ENCODE assay signal across 31 mouse cellular contexts in genomic region chr10:123187337-123187736, GRCm38 (mm10). TPM values are rescaled to one million over a fixed set of nuclear protein-coding genes. Genes with fewer than 3 reads are reported as not detected.
DNase-seq lines count a peak whose midpoint lies in the region; ATAC-seq lines count a peak whose summit lies in the region.
"Had no signal": no experiment of that assay in that cellular context is flagged by ENCODE, and none has a peak within 500 bp of the region (broad histone marks: within the 10 kb centered on the region; RNA-seq: fewer than 3 reads in every experiment).

No protein-coding gene starts in this region.

- DNase-seq in embryonic facial prominence, embryonic 14.5 days (ENCODE audit: low spot score): peak; percentile 30
- no peak for DNase-seq in embryonic facial prominence, embryonic 10.5 days (ENCODE audit: low spot score)
- peak; percentile 79 for DNase-seq in heart, adult 11 months
- DNase-seq in heart, embryonic 10.5 days (ENCODE audit: low spot score): no peak
- peak; percentile 45 for DNase-seq in midbrain, embryonic 11.5 days (ENCODE audit: low spot score, missing footprints)
- no peak for DNase-seq in thymus, postnatal 0 days (ENCODE audit: low spot score)
- DNase-seq: adrenal gland, adult 8-10 months; cerebellum, adult 11-12 months; cerebellum, adult 9-11 months; gastrocnemius, postnatal 25 days; heart, adult 2 months; kidney, adult 2 months; kidney, postnatal 10 days; layer of hippocampus, adult 9-11 months; left cerebral cortex, postnatal 4 days; liver; lung, adult 2 months; lung, postnatal 10 days; retina, postnatal 1 day; right cerebral cortex, postnatal 14 days had no signal

- WGBS in embryonic facial prominence, embryonic 14.5 days: 68% methylated on average over 6 of the region's 6 CpGs
- 85% methylated on average over 6 of the region's 6 CpGs for WGBS in embryonic facial prominence, embryonic 10.5 days
- WGBS in heart, embryonic 10.5 days: 80% methylated on average over 6 of the region's 6 CpGs
- 85% methylated on average over 6 of the region's 6 CpGs for WGBS in midbrain, embryonic 11.5 days
- 81% methylated on average over 6 of the region's 6 CpGs for WGBS in midbrain, embryonic 16.5 days

- H3K4me1 ChIP-seq in embryonic facial prominence, embryonic 14.5 days (ENCODE audit: control insufficient read depth, insufficient read depth, low read length): no peaks in the 10 kb centered on the region; the same call in none of the 2 replicates
- H3K4me1 ChIP-seq in embryonic facial prominence, embryonic 10.5 days: peaks cover 8% of the 10 kb centered on the region; the same call in 1 of the 2 replicates
- H3K4me1 ChIP-seq in heart, embryonic 10.5 days: peaks cover 43% of the 10 kb centered on the region
- H3K4me1 ChIP-seq in midbrain, embryonic 11.5 days (ENCODE audit: control insufficient read depth, insufficient read depth, low read length): no peaks in the 10 kb centered on the region; the same call in 1 of the 2 replicates
- H3K4me1 ChIP-seq in midbrain, embryonic 16.5 days (ENCODE audit: control insufficient read depth, insufficient read depth, low read length): peaks cover 9% of the 10 kb centered on the region; the same call in 1 of the 2 replicates
- peaks cover 95% of the 10 kb centered on the region for H3K4me1 ChIP-seq in megakaryocyte, embryonic 14.5 days

- H3K9ac ChIP-seq in embryonic facial prominence, embryonic 14.5 days (ENCODE audit: low read depth, low read length): no peak overlapping the region
- no peak overlapping the region for H3K9ac ChIP-seq in midbrain, embryonic 11.5 days (ENCODE audit: low read length)
- H3K9ac ChIP-seq in midbrain, embryonic 16.5 days (ENCODE audit: low read depth, low read length): no peak overlapping the region
- H3K9ac ChIP-seq: embryonic facial prominence, embryonic 15.5 days; forebrain, embryonic 13.5 days; heart, embryonic 15.5 days; intestine, embryonic 15.5 days; liver, embryonic 14.5 days; midbrain, embryonic 13.5 days had no signal

- H3K27me3 ChIP-seq in embryonic facial prominence, embryonic 14.5 days (replicated peaks; ENCODE audit: control insufficient read depth, insufficient read depth, low read length): no peaks in the 10 kb centered on the region
- no peaks in the 10 kb centered on the region for H3K27me3 ChIP-seq in embryonic facial prominence, embryonic 10.5 days (replicated peaks; ENCODE audit: low read depth, poor library complexity, severe bottlenecking)
- H3K27me3 ChIP-seq in heart, embryonic 10.5 days (ENCODE audit: insufficient read depth, poor library complexity, severe bottlenecking): no peaks in the 10 kb centered on the region
- no peaks in the 10 kb centered on the region for H3K27me3 ChIP-seq in midbrain, embryonic 11.5 days (ENCODE audit: control insufficient read depth, insufficient read depth, low read length)
- H3K27me3 ChIP-seq in midbrain, embryonic 16.5 days (ENCODE audit: control insufficient read depth, insufficient read depth, low read depth, low read length): no peaks in the 10 kb centered on the region
- no peaks in the 10 kb centered on the region for H3K27me3 ChIP-seq in megakaryocyte, embryonic 14.5 days (replicated peaks)
- H3K27me3 ChIP-seq: CH12.LX; embryonic facial prominence, embryonic 15.5 days; forebrain, embryonic 13.5 days; heart, embryonic 15.5 days; intestine, embryonic 15.5 days; midbrain, embryonic 13.5 days had no signal

- no peaks in the 10 kb centered on the region for H3K36me3 ChIP-seq in embryonic facial prominence, embryonic 14.5 days (ENCODE audit: control insufficient read depth, insufficient read depth, low read length)
- H3K36me3 ChIP-seq in embryonic facial prominence, embryonic 10.5 days (replicated peaks): 0 out of 2 replicates have a peak, but pooled peaks cover 2% of the 10 kb centered on the region
- no peaks in the 10 kb centered on the region for H3K36me3 ChIP-seq in heart, embryonic 10.5 days
- H3K36me3 ChIP-seq in midbrain, embryonic 11.5 days (ENCODE audit: control insufficient read depth, insufficient read depth, low read length): no peaks in the 10 kb centered on the region
- H3K36me3 ChIP-seq in midbrain, embryonic 16.5 days (ENCODE audit: control insufficient read depth, insufficient read depth, low read length): no peaks in the 10 kb centered on the region
- peaks cover 56% of the 10 kb centered on the region for H3K36me3 ChIP-seq in megakaryocyte, embryonic 14.5 days (replicated peaks; ENCODE audit: low read length)
- H3K36me3 ChIP-seq: embryonic facial prominence, embryonic 15.5 days; heart, embryonic 15.5 days; intestine, embryonic 15.5 days; midbrain, embryonic 13.5 days had no signal

- no peak overlapping the region for H3K4me2 ChIP-seq in embryonic facial prominence, embryonic 14.5 days (ENCODE audit: low read depth, low read length)
- no peak overlapping the region for H3K4me2 ChIP-seq in midbrain, embryonic 11.5 days
- no peak overlapping the region for H3K4me2 ChIP-seq in midbrain, embryonic 16.5 days (ENCODE audit: low read length)
- H3K4me2 ChIP-seq: embryonic facial prominence, embryonic 15.5 days; forebrain, embryonic 13.5 days; heart, embryonic 15.5 days; intestine, embryonic 15.5 days; midbrain, embryonic 13.5 days had no signal

- H3K9me3 ChIP-seq in embryonic facial prominence, embryonic 14.5 days (ENCODE audit: control insufficient read depth, low read length): no peaks in the 10 kb centered on the region
- H3K9me3 ChIP-seq in embryonic facial prominence, embryonic 10.5 days: no peaks in the 10 kb centered on the region
- no peaks in the 10 kb centered on the region for H3K9me3 ChIP-seq in heart, embryonic 10.5 days
- H3K9me3 ChIP-seq in midbrain, embryonic 11.5 days (ENCODE audit: control insufficient read depth, low read length): no peaks in the 10 kb centered on the region
- no peaks in the 10 kb centered on the region for H3K9me3 ChIP-seq in midbrain, embryonic 16.5 days (replicated peaks; ENCODE audit: control insufficient read depth, low read length, poor library complexity, severe bottlenecking)
- no peaks in the 10 kb centered on the region for H3K9me3 ChIP-seq in megakaryocyte, embryonic 14.5 days
- H3K9me3 ChIP-seq: embryonic facial prominence, embryonic 15.5 days; forebrain, embryonic 13.5 days; heart, embryonic 15.5 days; intestine, embryonic 15.5 days; midbrain, embryonic 13.5 days had no signal

- no peak overlapping the region for H3K27ac ChIP-seq in embryonic facial prominence, embryonic 14.5 days (replicated peaks; ENCODE audit: low read depth, low read length)
- H3K27ac ChIP-seq in embryonic facial prominence, embryonic 10.5 days (replicated peaks): no peak overlapping the region
- no peak overlapping the region for H3K27ac ChIP-seq in heart, embryonic 10.5 days
- H3K27ac ChIP-seq in midbrain, embryonic 11.5 days (ENCODE audit: low read depth, low read length): no peak overlapping the region
- no peak overlapping the region for H3K27ac ChIP-seq in midbrain, embryonic 16.5 days (ENCODE audit: low read length)
- H3K27ac ChIP-seq: embryonic facial prominence, embryonic 15.5 days; forebrain, embryonic 13.5 days; heart, adult 2 months; heart, embryonic 15.5 days; intestine, embryonic 15.5 days; liver, embryonic 14.5 days; midbrain, embryonic 13.5 days had no signal

- no peak for ATAC-seq in embryonic facial prominence, embryonic 14.5 days (ENCODE audit: low read depth)
- ATAC-seq in midbrain, embryonic 11.5 days (ENCODE audit: low FRiP score): no peak
- ATAC-seq in midbrain, embryonic 16.5 days: no peak
- ATAC-seq: activated CD4-positive, CD25-positive, alpha-beta regulatory T cell, adult 4 months; forebrain, embryonic 13.5 days; hindbrain, embryonic 16.5 days; intestine, embryonic 15.5 days; midbrain, embryonic 13.5 days had no signal

- H3K4me3 ChIP-seq in embryonic facial prominence, embryonic 14.5 days (ENCODE audit: low read depth, low read length): no peak overlapping the region
- no peak overlapping the region for H3K4me3 ChIP-seq in embryonic facial prominence, embryonic 10.5 days
- no peak overlapping the region for H3K4me3 ChIP-seq in heart, embryonic 10.5 days
- no peak overlapping the region for H3K4me3 ChIP-seq in midbrain, embryonic 11.5 days (ENCODE audit: low read depth, low read length)
- H3K4me3 ChIP-seq in midbrain, embryonic 16.5 days (ENCODE audit: low read depth, low read length): no peak overlapping the region
- peak overlapping the region; percentile 0 for H3K4me3 ChIP-seq in megakaryocyte, embryonic 14.5 days (replicated peaks)
- H3K4me3 ChIP-seq: embryonic facial prominence, embryonic 15.5 days; forebrain, embryonic 13.5 days; heart, adult 2 months; heart, embryonic 15.5 days; intestine, embryonic 15.5 days; midbrain, embryonic 13.5 days had no signal

RNA-seq across cellular contexts. Expression of gene Usp15, which starts 9.5 kb away (rescaled TPM):
- polyA plus RNA-seq in embryonic facial prominence, embryonic 14.5 days (2014; fragmentation: Nextera tagmentation; extraction: Ambion mirVana): 70.0 and 74.5 TPM in 2 replicates
- polyA plus RNA-seq in embryonic facial prominence, embryonic 10.5 days (2016; fragmentation: Nextera tagmentation; extraction: Ambion mirVana): 79.1 and 86.5 TPM in 2 replicates
- 79.9 and 87.6 TPM in 2 replicates for polyA plus RNA-seq in heart, embryonic 10.5 days (2016; fragmentation: Nextera tagmentation; extraction: Ambion mirVana)
- polyA plus RNA-seq in midbrain, embryonic 11.5 days (2014; fragmentation: Nextera tagmentation; extraction: Ambion mirVana): 70.1 and 73.4 TPM in 2 replicates
- 74.1 and 76.3 TPM in 2 replicates for polyA plus RNA-seq in midbrain, embryonic 16.5 days (2015; fragmentation: Nextera tagmentation; extraction: Ambion mirVana)
- polyA plus RNA-seq in megakaryocyte, embryonic 14.5 days (2012; ENCODE audit: insufficient read depth, low replicate concordance): 0.87 and 7.8 TPM in 2 replicates
- 91.1 and 94.2 TPM in 2 replicates for polyA plus RNA-seq in thymus, postnatal 0 days (2015; fragmentation: Nextera tagmentation; extraction: Ambion mirVana)

Comparison
In these comparisons a context has a peak if more than half of its experiments do, and no peak if none do; other contexts are left out.
1. DNase-seq: peak in embryonic facial prominence, embryonic 14.5 days (single experiment), heart, adult 11 months (single experiment) and midbrain, embryonic 11.5 days (single experiment); none in embryonic facial prominence, embryonic 10.5 days (single experiment), heart, embryonic 10.5 days (single experiment) and thymus, postnatal 0 days (single experiment).